Mouse (Mus musculus) forebrain, embryonic 10.5 days (tissue): ENCODE measurements around the gene Lekr1. TPM values are rescaled to one million over a fixed set of nuclear protein-coding genes. Genes with fewer than 3 reads are reported as not detected.

Source experiments
- DNase-seq: peaks from one replicate; pipeline ENCODE4 v3.0.0-alpha.2; 2017; ENCODE audit warnings: low spot score; ENCODE audit errors: extremely low spot score
- H3K27ac ChIP-seq: fragments of 300-500 bp; sonication (generic); 2 replicates; pipeline ENCODE4 v1.5.1; 2016; ENCODE audit warnings: mild to moderate bottlenecking
- H3K27me3 ChIP-seq: fragments of 300-500 bp; sonication (generic); 2 replicates; pipeline ENCODE4 v1.6.1; 2016; ENCODE audit warnings: mild to moderate bottlenecking; ENCODE audit not compliant: poor library complexity, severe bottlenecking
- H3K36me3 ChIP-seq: fragments of 300-500 bp; sonication (generic); replicated peaks from 2 replicates; pipeline ENCODE4 v1.6.1; 2016; ENCODE audit warnings: mild to moderate bottlenecking, moderate library complexity
- H3K4me1 ChIP-seq: fragments of 300-500 bp; sonication (generic); 2 replicates; pipeline ENCODE4 v1.6.1; 2016
- H3K4me3 ChIP-seq: fragments of 300-500 bp; sonication (generic); 2 replicates; pipeline ENCODE4 v1.5.1; 2016; ENCODE audit warnings: mild to moderate bottlenecking, moderate library complexity
- H3K9me3 ChIP-seq: fragments of 300-500 bp; sonication (generic); 2 replicates; pipeline ENCODE4 v1.6.1; 2016; ENCODE audit warnings: mild to moderate bottlenecking, moderate library complexity
- WGBS: fragments of 180-500 bp; shearing (Covaris S2); methylation state at CpG from one replicate; pipeline ENCODE4 v1.1.7; 2016; 5-methylcytosine and 5-hydroxymethylcytosine counted together
- polyA plus RNA-seq: library from polyadenylated mRNA; unstranded; fragments of >200 nt; fragmentation: Nextera tagmentation; extraction: Ambion mirVana; gene quantifications from 2 replicates; pipeline ENCODE4 v1.2.1, GENCODE M21; 2016

Gene Lekr1
- polyA plus RNA-seq, 1 experiment from 2014 or later = 4.6 TPM

DNA sequence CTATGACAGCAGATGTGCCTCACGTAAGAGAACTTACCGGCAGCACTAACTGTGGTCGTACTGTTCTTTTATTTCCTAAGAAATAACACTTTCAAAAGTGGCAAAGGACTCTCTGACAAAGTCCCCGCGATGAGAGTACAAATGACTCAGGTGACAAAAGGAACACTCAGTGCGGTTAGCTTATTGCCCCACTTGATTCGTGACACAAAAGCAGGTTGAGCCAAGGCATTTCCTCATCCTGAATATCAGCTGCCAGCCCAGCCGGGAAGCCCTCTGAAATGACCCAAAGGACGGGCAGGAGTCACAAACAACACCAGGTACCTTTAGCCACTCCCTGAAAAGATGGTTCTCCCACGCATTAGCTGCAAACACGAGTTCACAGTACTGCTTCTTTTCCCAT is 192.1 kb downstream of the Lekr1 start:
- H3K4me3 ChIP-seq = no peak overlapping the region
- H3K27me3 ChIP-seq = peaks cover 34% of the 10 kb centered on the region
- no peak for DNase-seq
- WGBS = 51% methylated on average over 11 of the region's 11 CpGs
- no peaks in the 10 kb centered on the region for H3K9me3 ChIP-seq
- H3K27ac ChIP-seq = peak overlapping the region; percentile 64; the same call in 1 of the 2 replicates
- peaks cover 58% of the 10 kb centered on the region for H3K4me1 ChIP-seq
- no peaks in the 10 kb centered on the region for H3K36me3 ChIP-seq

DNA sequence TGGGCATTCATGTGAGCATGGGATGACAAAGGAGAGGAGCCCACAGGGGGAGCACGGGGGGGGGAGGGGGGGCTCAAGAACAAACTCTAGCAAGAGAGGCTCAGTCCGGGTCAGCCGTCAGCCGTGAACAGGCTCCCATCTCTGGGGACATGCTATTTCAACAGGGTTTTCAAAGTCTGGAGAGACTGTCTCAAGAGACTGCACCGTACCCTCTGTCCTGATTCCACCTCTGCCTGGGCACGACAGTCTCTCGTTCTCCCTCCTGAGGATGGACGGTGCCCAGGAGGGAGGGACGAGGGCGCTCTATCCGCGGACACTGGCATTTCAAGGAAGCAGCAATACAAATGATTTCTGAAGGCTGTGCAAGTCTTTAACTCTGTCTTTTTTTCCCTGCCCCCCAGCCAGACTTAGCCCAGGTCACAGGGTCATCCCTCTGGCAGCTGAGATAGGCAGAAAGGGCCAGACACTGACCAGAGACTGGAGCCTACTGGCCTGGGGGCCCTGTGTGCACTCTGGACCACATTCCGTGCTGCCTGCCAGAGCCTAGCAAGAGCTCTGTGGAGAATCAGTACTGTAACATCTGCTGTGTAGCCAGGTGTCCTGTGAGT is 192.8 kb downstream of the Lekr1 start:
- H3K9me3 ChIP-seq = no peaks in the 10 kb centered on the region
- H3K27me3 ChIP-seq = peaks cover 39% of the 10 kb centered on the region
- H3K4me1 ChIP-seq = peaks cover 65% of the 10 kb centered on the region
- peak overlapping the region; percentile 18; the same call in 1 of the 2 replicates for H3K4me3 ChIP-seq
- WGBS = 15% methylated on average over 13 of the region's 13 CpGs
- H3K36me3 ChIP-seq = no peaks in the 10 kb centered on the region
- H3K27ac ChIP-seq = peak overlapping the region; percentile 64
- no peak for DNase-seq

DNA sequence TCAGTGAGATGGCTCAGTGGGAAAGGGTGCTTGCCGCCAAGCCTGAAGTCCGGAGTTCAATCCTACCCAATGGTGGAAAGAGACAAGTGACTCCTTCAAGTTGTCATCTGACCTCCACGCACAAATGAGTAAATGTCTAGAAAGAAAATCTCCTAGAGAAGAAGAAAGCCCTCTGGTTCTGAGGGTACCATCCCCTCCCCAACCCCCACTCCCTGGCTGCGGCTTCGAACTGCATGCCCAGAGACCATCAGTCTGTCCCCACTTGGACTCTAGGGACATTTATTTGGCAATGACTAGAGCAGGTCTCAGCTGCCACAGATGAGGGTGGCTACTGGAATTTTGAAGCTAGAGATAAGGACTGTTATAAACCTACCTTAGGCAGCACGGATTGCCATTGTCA is 193.7 kb downstream of the Lekr1 start:
- peaks cover 72% of the 10 kb centered on the region for H3K4me1 ChIP-seq
- H3K36me3 ChIP-seq = no peaks in the 10 kb centered on the region
- no peak overlapping the region for H3K4me3 ChIP-seq
- no peak for DNase-seq
- H3K9me3 ChIP-seq = no peaks in the 10 kb centered on the region
- 0 out of 2 replicates have a peak overlapping the region, but pooled peaks have one; percentile 12 for H3K27ac ChIP-seq
- peaks cover 48% of the 10 kb centered on the region for H3K27me3 ChIP-seq
- 92% methylated on average over 6 of the region's 6 CpGs for WGBS

- WGBS = 9% methylated on average over 4 of the region's 4 CpGs
- Histone ChIP-seq H3K9me3 (peaks cover 4% of the 10 kb centered on the region), H3K4me3 (no peak overlapping the region), H3K27ac (peak overlapping the region; percentile 58), H3K36me3 (no peaks in the 10 kb centered on the region; the same call in 1 of the 2 replicates), H3K27me3 (peaks cover 59% of the 10 kb centered on the region), H3K4me1 (peaks cover 72% of the 10 kb centered on the region)
- DNase-seq = no peak
Observed at GRCm38 (mm10) chr3:65860903-65861302, 194.9 kb downstream of the Lekr1 start.

DNA sequence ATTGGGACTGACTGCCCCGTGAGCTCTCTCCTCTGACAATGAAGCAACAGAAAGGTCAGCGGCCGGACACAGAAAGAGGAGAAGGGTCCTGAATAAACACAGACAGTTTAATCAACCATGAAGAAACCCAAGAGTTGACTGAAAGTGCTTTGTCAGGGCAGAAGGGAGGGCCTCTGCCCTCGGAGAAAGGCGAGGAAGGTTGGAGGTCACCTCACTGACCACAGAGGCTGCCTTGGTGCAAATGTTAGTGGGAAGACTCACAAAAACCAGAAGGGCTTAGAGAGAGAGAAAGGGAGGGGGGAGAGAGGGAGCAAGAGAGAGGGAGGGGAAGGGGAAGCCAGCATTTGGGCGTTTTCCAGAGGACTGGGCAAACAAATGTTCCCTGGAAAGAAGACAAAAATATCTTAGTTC is 195.4 kb downstream of the Lekr1 start:
- H3K27ac ChIP-seq = peak overlapping the region; percentile 58
- peaks cover 62% of the 10 kb centered on the region for H3K27me3 ChIP-seq
- no peaks in the 10 kb centered on the region; the same call in 1 of the 2 replicates for H3K36me3 ChIP-seq
- peak; percentile 62 for DNase-seq
- peaks cover 69% of the 10 kb centered on the region for H3K4me1 ChIP-seq
- 0 out of 2 replicates have a peak overlapping the region, but pooled peaks have one; percentile 5 for H3K4me3 ChIP-seq
- WGBS = 4% methylated on average over 6 of the region's 6 CpGs
- peaks cover 10% of the 10 kb centered on the region for H3K9me3 ChIP-seq

GRCm38 (mm10) chr3:65863297-65863696 is 197.3 kb downstream of the Lekr1 start:
- DNase-seq = peak; percentile 85
- 6% methylated on average over 11 of the region's 11 CpGs for WGBS
- H3K4me1 ChIP-seq = peaks cover 59% of the 10 kb centered on the region
- H3K4me3 ChIP-seq = peak overlapping the region; percentile 16; the same call in 1 of the 2 replicates
- peaks cover 10% of the 10 kb centered on the region for H3K9me3 ChIP-seq
- H3K27me3 ChIP-seq = peaks cover 45% of the 10 kb centered on the region
- H3K27ac ChIP-seq = no peak overlapping the region
- no peaks in the 10 kb centered on the region; the same call in 1 of the 2 replicates for H3K36me3 ChIP-seq

GRCm38 (mm10) chr3:65863762-65864377 is 197.8 kb downstream of the Lekr1 start:
- Histone ChIP-seq H3K9me3 (peaks cover 10% of the 10 kb centered on the region), H3K4me1 (peaks cover 53% of the 10 kb centered on the region), H3K27ac (peak overlapping the region; percentile 5; the same call in 1 of the 2 replicates), H3K36me3 (no peaks in the 10 kb centered on the region; the same call in 1 of the 2 replicates), H3K27me3 (peaks cover 44% of the 10 kb centered on the region), H3K4me3 (peak overlapping the region; percentile 23; the same call in 1 of the 2 replicates)
- no peak for DNase-seq
- WGBS = 48% methylated on average over 16 of the region's 16 CpGs

DNA sequence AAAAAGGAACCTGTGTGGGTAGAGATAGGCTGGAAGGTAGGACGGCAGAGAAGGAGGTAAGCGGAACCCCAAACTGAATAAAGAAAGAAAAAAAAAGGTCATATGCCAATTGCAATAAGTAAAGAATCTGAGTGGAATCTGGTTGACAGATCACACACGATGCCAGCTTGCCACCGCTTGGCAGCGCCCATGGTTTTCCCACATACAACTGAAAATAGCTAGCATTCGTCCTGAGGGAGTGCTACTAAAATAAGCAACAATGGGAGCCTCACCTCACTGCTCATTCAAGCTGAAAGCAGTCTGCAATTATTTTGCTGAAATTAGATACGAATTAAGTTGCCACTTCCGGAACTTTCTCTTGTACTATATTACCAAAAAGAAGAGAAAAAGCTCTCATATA is 202.9 kb downstream of the Lekr1 start:
- H3K27me3 ChIP-seq = peaks cover 26% of the 10 kb centered on the region

GRCm38 (mm10) chr3:65869724-65870123 is 203.7 kb downstream of the Lekr1 start:
- WGBS = 84% methylated on average over 6 of the region's 6 CpGs
- H3K9me3 ChIP-seq = peaks cover 10% of the 10 kb centered on the region

More for the DNA sequence above, 202.9 kb downstream of the Lekr1 start:
- 93% methylated on average over 8 of the region's 8 CpGs for WGBS
- no peak overlapping the region for H3K27ac ChIP-seq
- H3K9me3 ChIP-seq = peaks cover 10% of the 10 kb centered on the region
- no peaks in the 10 kb centered on the region; the same call in 1 of the 2 replicates for H3K36me3 ChIP-seq
- peaks cover 27% of the 10 kb centered on the region for H3K4me1 ChIP-seq
- no peak overlapping the region for H3K4me3 ChIP-seq
- no peak for DNase-seq

GRCm38 (mm10) chr3:65871188-65871603 is 205.2 kb downstream of the Lekr1 start:
- H3K4me1 ChIP-seq = peaks cover 22% of the 10 kb centered on the region
- no peaks in the 10 kb centered on the region for H3K36me3 ChIP-seq
- H3K27ac ChIP-seq = peak overlapping the region; percentile 89
- 3% methylated on average over 12 of the region's 12 CpGs for WGBS
- H3K4me3 ChIP-seq = peak overlapping the region; percentile 30
- DNase-seq = peak; percentile 69
- H3K27me3 ChIP-seq = peaks cover 4% of the 10 kb centered on the region; the same call in 1 of the 2 replicates
- H3K9me3 ChIP-seq = peaks cover 3% of the 10 kb centered on the region

More at GRCm38 (mm10) chr3:65869724-65870123, 203.7 kb downstream of the Lekr1 start:
- Histone ChIP-seq H3K27me3 (peaks cover 18% of the 10 kb centered on the region), H3K4me3 (no peak overlapping the region), H3K27ac (no peak overlapping the region), H3K36me3 (no peaks in the 10 kb centered on the region; the same call in 1 of the 2 replicates), H3K4me1 (peaks cover 22% of the 10 kb centered on the region)
- DNase-seq = no peak

- DNase-seq = no peak
- no peaks in the 10 kb centered on the region for H3K9me3 ChIP-seq
- H3K4me3 ChIP-seq = no peak overlapping the region; the same call in 1 of the 2 replicates
- peaks cover 22% of the 10 kb centered on the region for H3K4me1 ChIP-seq
- 30% methylated on average over 10 of the region's 10 CpGs for WGBS
- peak overlapping the region; percentile 89 for H3K27ac ChIP-seq
- H3K27me3 ChIP-seq = 0 out of 2 replicates have a peak, but pooled peaks cover 3% of the 10 kb centered on the region
- H3K36me3 ChIP-seq = no peaks in the 10 kb centered on the region
Observed at GRCm38 (mm10) chr3:65871609-65872272, 205.7 kb downstream of the Lekr1 start.

GRCm38 (mm10) chr3:65873093-65873830 is 207.2 kb downstream of the Lekr1 start:
- peaks cover 22% of the 10 kb centered on the region for H3K4me1 ChIP-seq
- H3K27me3 ChIP-seq = 0 out of 2 replicates have a peak, but pooled peaks cover 3% of the 10 kb centered on the region
- H3K9me3 ChIP-seq = no peaks in the 10 kb centered on the region
- no peaks in the 10 kb centered on the region for H3K36me3 ChIP-seq
- no peak overlapping the region for H3K27ac ChIP-seq
- WGBS = 88% methylated on average over 13 of the region's 13 CpGs
- no peak overlapping the region for H3K4me3 ChIP-seq
- DNase-seq = no peak
